Comparison of ENCODE assay signal across 8 mouse cellular contexts in genomic region chr5:138441286-138442194, GRCm38 (mm10). TPM values are rescaled to one million over a fixed set of nuclear protein-coding genes. Genes with fewer than 3 reads are reported as not detected.
DNase-seq lines count a peak whose midpoint lies in the region; ATAC-seq and TF ChIP-seq lines count a peak whose summit lies in the region.

Gene Zfp157, plus strand, starts transcription at chr5:138441468.

- under 1% methylated on average over 49 of the region's 49 CpGs for WGBS in hindbrain, embryonic 13.5 days

- H3K36me3 ChIP-seq in hindbrain, embryonic 13.5 days, result peaks cover 26% of the 10 kb centered on the region

- peaks cover 37% of the 10 kb centered on the region for H3K4me1 ChIP-seq in hindbrain, embryonic 13.5 days (replicated peaks)

- H3K9me3 ChIP-seq in hindbrain, embryonic 13.5 days, result no peaks in the 10 kb centered on the region

- no peak for TF ChIP-seq CTCF in Patski (IDR thresholded peaks at IDR 0.05)

- POLR2A ChIA-PET in Patski (lab: Charles Lee), result no interaction called here

- peak within 1 kb of the TSS; percentile 97 for H3K4me3 ChIP-seq in hindbrain, embryonic 13.5 days

- peak; percentile 100 for ATAC-seq in Patski
- peak; percentile 100 for ATAC-seq in hindbrain, embryonic 13.5 days (ENCODE audit: low FRiP score)

- H3K9ac ChIP-seq in hindbrain, embryonic 13.5 days, result peak within 1 kb of the TSS; percentile 99

- no peaks in the 10 kb centered on the region for H3K27me3 ChIP-seq in Patski
- H3K27me3 ChIP-seq in hindbrain, embryonic 13.5 days, result no peaks in the 10 kb centered on the region

- H3K4me2 ChIP-seq in hindbrain, embryonic 13.5 days, result peak within 1 kb of the TSS; percentile 94

- DNase-seq in Patski (ENCODE audit: low read depth, low spot score), result peak; percentile 70
- peak; percentile 95 for DNase-seq in cerebellum, postnatal 14 days
- peak; percentile 92 to 93 for DNase-seq in frontal cortex, postnatal 14 days (ENCODE audit: low spot score in 2 of 2)
- DNase-seq in layer of hippocampus, postnatal 25 days (ENCODE audit: extremely low spot score in 1 of 2, low spot score in 1 of 2), result peak; percentile 76 to 82
- DNase-seq in lung, postnatal 25 days (ENCODE audit: low spot score), result peak; percentile 94
- DNase-seq in retina, embryonic 14.5 days (ENCODE audit: low spot score), result peak; percentile 95
- DNase-seq in thymus, postnatal 4 days, result peak; percentile 90

- CTCF ChIA-PET in Patski (lab: Charles Lee), result no interaction called here

- peak within 1 kb of the TSS; percentile 96 for H3K27ac ChIP-seq in hindbrain, embryonic 13.5 days

- in situ Hi-C loops in Patski (cut with MboI; ENCODE audit: low pct_unique_long_range_greater_than_20kb), result loop anchor here (10.0 kb wide), 1 partner anchor 157 kb away; the partner anchor contains the start of genes Gpc2 and Stag3

RNA-seq across cellular contexts. Expression of gene Zfp157, which starts in this region (rescaled TPM):
- polyA plus RNA-seq in Patski (2021), result 12.8 TPM
- 70.2 and 75.4 TPM in 2 replicates for polyA plus RNA-seq in hindbrain, embryonic 13.5 days (2015; fragmentation: Nextera tagmentation; extraction: Ambion mirVana)
- 10 to 100 TPM; 24.9 to 26.3 TPM for total RNA-seq in layer of hippocampus, postnatal 25 days (2021)

Comparison
In these comparisons a context has a peak if more than half of its experiments do, and no peak if none do; other contexts are left out.
1. Peak in every context shown above with its lines: DNase-seq, ATAC-seq, H3K4me3 ChIP-seq and H3K27ac ChIP-seq.